Mouse (Mus musculus): ENCODE measurements at regions not wholly inside any gene's neighbourhood (a gene's known extent, or its start where the extent isn't known, plus 50 kb on each side); places are given as distances from the start of the nearest gene placed in this dataset.

DNA sequence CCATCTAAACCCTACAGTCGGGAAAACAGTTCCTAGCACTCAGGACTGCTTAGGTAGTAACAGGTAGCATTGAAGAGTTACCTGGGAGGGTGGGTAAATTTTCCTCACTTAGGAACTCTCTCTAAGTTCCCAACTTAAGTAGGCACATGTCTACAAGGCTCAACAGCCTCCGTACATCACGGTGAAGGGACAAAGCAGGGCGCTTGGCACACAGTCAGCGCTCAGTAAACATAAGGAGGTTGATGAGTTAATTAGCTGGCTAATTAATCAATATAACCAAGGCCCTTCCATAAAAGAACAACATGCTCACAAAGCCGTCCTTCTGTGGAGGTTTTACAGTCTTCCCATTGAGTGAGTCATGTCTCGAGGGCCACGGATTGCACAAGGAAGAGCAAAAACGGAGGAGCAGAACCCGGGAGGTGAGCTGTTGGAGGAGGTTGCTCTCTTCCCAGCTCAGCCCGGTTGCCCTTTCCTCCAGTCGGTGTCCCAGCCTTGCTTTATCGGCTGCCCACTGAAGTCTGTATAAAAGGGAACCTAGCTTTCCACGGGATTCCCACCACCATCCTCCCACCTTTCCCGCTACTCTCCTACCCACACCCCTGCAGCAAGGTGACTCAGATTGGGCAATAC lies 180.2 kb downstream of the Ly86 start:
- TF ChIP-seq CTCF (conservative IDR thresholded peaks at IDR 0.05; ENCODE audit: low read length) (no peak), NANOG (IDR thresholded peaks at IDR 0.05; ENCODE audit: borderline replicate concordance, low read length) (no peak)
